14 mouse cellular contexts compared by ENCODE assay signal in the genomic region with DNA sequence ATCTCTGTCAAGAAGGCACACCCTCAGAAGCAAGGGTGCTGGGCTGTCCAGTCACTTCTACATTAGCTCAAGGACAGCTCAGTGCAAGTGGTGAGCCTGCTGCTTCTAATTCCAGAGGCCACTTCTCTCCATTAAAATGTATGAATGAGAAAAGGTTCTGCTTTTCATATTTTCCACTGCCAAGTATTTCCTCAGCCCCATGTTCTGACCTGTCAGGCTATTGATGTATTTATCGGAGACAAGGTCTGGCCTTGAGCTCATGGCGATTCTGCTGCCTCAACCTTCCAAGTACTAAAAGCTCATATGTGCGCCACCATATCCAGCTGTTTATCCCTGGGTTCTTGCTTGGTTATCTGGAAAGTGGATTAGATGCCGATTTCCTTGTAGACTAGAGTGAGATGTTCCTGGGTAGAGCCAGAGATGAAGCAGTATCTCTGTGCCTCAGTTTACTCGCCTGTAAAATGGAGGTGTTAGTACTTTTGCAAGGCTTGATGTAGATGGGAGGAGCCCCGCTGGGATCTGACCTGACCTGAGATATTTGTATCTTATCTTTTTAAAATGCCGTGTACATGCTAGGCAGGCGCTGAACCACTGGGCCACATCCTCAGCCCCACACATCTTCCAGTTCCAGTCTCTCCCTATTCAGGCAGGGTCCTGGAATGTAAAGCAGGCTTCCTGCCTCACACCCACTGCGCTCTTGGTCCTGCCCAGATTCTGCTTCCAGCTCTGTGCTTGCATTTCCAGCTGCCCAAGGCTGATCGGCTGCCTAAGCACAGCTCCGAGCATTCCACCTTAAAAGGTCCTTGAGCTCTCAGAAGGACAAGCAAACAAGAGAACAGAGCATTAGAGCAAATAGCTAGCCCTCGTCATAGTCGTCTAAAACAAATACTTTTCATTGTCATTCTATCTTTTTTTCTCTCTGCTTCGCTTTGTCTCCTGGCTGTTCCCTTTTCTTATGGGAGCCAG.
DNase-seq lines count a peak whose midpoint lies in the region; ATAC-seq and TF ChIP-seq lines count a peak whose summit lies in the region.
"Had no signal": no experiment of that assay in that cellular context is flagged by ENCODE, and none has a peak within 500 bp of the region (broad histone marks: within the 10 kb centered on the region; RNA-seq: fewer than 3 reads in every experiment).

No protein-coding gene starts in this region.

- intact Hi-C loops in heart, postnatal 25 days (cut with DNase I) = no loop called here

- no peaks in the 10 kb centered on the region for H3K9me3 ChIP-seq in heart, embryonic 10.5 days
- H3K9me3 ChIP-seq in midbrain, embryonic 14.5 days (ENCODE audit: control insufficient read depth, low read length) = no peaks in the 10 kb centered on the region
- H3K9me3 ChIP-seq in midbrain, embryonic 15.5 days = no peaks in the 10 kb centered on the region
- H3K9me3 ChIP-seq in embryonic facial prominence, embryonic 14.5 days (ENCODE audit: control insufficient read depth, low read length) = no peaks in the 10 kb centered on the region
- no peaks in the 10 kb centered on the region for H3K9me3 ChIP-seq in limb, embryonic 10.5 days (replicated peaks)
- no peaks in the 10 kb centered on the region for H3K9me3 ChIP-seq in forebrain, postnatal 0 days (ENCODE audit: low read length)

- H3K4me1 ChIP-seq in heart, embryonic 10.5 days = peaks cover 32% of the 10 kb centered on the region
- no peaks in the 10 kb centered on the region for H3K4me1 ChIP-seq in midbrain, embryonic 14.5 days (ENCODE audit: control insufficient read depth, insufficient read depth, low read length)
- H3K4me1 ChIP-seq in midbrain, embryonic 15.5 days = 0 out of 2 replicates have a peak, but pooled peaks cover 5% of the 10 kb centered on the region
- H3K4me1 ChIP-seq in embryonic facial prominence, embryonic 14.5 days (ENCODE audit: control insufficient read depth, insufficient read depth, low read length) = no peaks in the 10 kb centered on the region
- peaks cover 10% of the 10 kb centered on the region for H3K4me1 ChIP-seq in limb, embryonic 10.5 days
- H3K4me1 ChIP-seq in forebrain, postnatal 0 days (ENCODE audit: insufficient read depth) = no peaks in the 10 kb centered on the region

- no peak for DNase-seq in heart, embryonic 10.5 days (ENCODE audit: low spot score)
- DNase-seq in heart, postnatal 25 days (ENCODE audit: low spot score) = no peak
- DNase-seq in midbrain, embryonic 14.5 days = peak; percentile 23
- peak; percentile 45 for DNase-seq in embryonic facial prominence, embryonic 14.5 days (ENCODE audit: low spot score)
- peak; percentile 49 for DNase-seq in yolk sac, embryonic 10.5 days (ENCODE audit: low spot score)
- no peak for DNase-seq in limb, embryonic 10.5 days (ENCODE audit: low spot score)
- DNase-seq in forebrain, postnatal 0 days = no peak
- DNase-seq: B cell, adult 2 months; cerebellum, adult 18-20 months; gastrocnemius, postnatal 10 days; kidney, adult 8-10 months had no signal

- TF ChIP-seq CTCF in forebrain, postnatal 0 days (IDR thresholded peaks at IDR 0.05; ENCODE audit: low read depth) = no peak

- no peak for ATAC-seq in midbrain, embryonic 14.5 days (ENCODE audit: low FRiP score, low TSS enrichment)
- ATAC-seq in midbrain, embryonic 15.5 days (replicated peaks) = no peak
- ATAC-seq in embryonic facial prominence, embryonic 14.5 days (ENCODE audit: low read depth) = peak; percentile 30; the same call in 1 of the 2 replicates
- ATAC-seq in forebrain, postnatal 0 days = no peak

- H3K9ac ChIP-seq in midbrain, embryonic 14.5 days (replicated peaks; ENCODE audit: low read length) = no peak overlapping the region
- H3K9ac ChIP-seq in midbrain, embryonic 15.5 days = no peak overlapping the region
- no peak overlapping the region for H3K9ac ChIP-seq in embryonic facial prominence, embryonic 14.5 days (ENCODE audit: low read depth, low read length)
- H3K9ac ChIP-seq in forebrain, postnatal 0 days = no peak overlapping the region

- no peaks in the 10 kb centered on the region for H3K36me3 ChIP-seq in heart, embryonic 10.5 days
- H3K36me3 ChIP-seq in midbrain, embryonic 14.5 days (ENCODE audit: control insufficient read depth, insufficient read depth, low read length) = no peaks in the 10 kb centered on the region
- no peaks in the 10 kb centered on the region for H3K36me3 ChIP-seq in midbrain, embryonic 15.5 days (replicated peaks)
- no peaks in the 10 kb centered on the region for H3K36me3 ChIP-seq in embryonic facial prominence, embryonic 14.5 days (ENCODE audit: control insufficient read depth, insufficient read depth, low read length)
- no peaks in the 10 kb centered on the region for H3K36me3 ChIP-seq in limb, embryonic 10.5 days
- H3K36me3 ChIP-seq in forebrain, postnatal 0 days (ENCODE audit: insufficient read depth) = no peaks in the 10 kb centered on the region

- WGBS in heart, embryonic 10.5 days = 50% methylated on average over 14 of the region's 14 CpGs
- 59% methylated on average over 14 of the region's 14 CpGs for WGBS in midbrain, embryonic 14.5 days
- 57% methylated on average over 14 of the region's 14 CpGs for WGBS in midbrain, embryonic 15.5 days
- WGBS in embryonic facial prominence, embryonic 14.5 days = 59% methylated on average over 14 of the region's 14 CpGs
- WGBS in limb, embryonic 10.5 days = 81% methylated on average over 14 of the region's 14 CpGs
- WGBS in forebrain, postnatal 0 days = 66% methylated on average over 14 of the region's 14 CpGs

- H3K4me2 ChIP-seq in midbrain, embryonic 14.5 days (ENCODE audit: low read length) = no peak overlapping the region
- no peak overlapping the region for H3K4me2 ChIP-seq in midbrain, embryonic 15.5 days
- no peak overlapping the region for H3K4me2 ChIP-seq in embryonic facial prominence, embryonic 14.5 days (ENCODE audit: low read depth, low read length)
- no peak overlapping the region for H3K4me2 ChIP-seq in forebrain, postnatal 0 days (ENCODE audit: low read depth)

- peak overlapping the region; percentile 39 for H3K27ac ChIP-seq in heart, embryonic 10.5 days
- H3K27ac ChIP-seq in midbrain, embryonic 14.5 days (replicated peaks; ENCODE audit: low read depth, low read length) = no peak overlapping the region
- H3K27ac ChIP-seq in midbrain, embryonic 15.5 days = no peak overlapping the region
- no peak overlapping the region; the same call in 1 of the 2 replicates for H3K27ac ChIP-seq in embryonic facial prominence, embryonic 14.5 days (replicated peaks; ENCODE audit: low read depth, low read length)
- no peak overlapping the region for H3K27ac ChIP-seq in limb, embryonic 10.5 days
- no peak overlapping the region for H3K27ac ChIP-seq in forebrain, postnatal 0 days (ENCODE audit: low read depth, low read length)
- H3K27ac ChIP-seq: macrophage had no signal

- no peaks in the 10 kb centered on the region for H3K27me3 ChIP-seq in heart, embryonic 10.5 days (ENCODE audit: insufficient read depth, poor library complexity, severe bottlenecking)
- no peaks in the 10 kb centered on the region for H3K27me3 ChIP-seq in midbrain, embryonic 14.5 days (ENCODE audit: control insufficient read depth, insufficient read depth, low read length)
- H3K27me3 ChIP-seq in midbrain, embryonic 15.5 days (replicated peaks) = no peaks in the 10 kb centered on the region
- no peaks in the 10 kb centered on the region; the same call in 1 of the 2 replicates for H3K27me3 ChIP-seq in embryonic facial prominence, embryonic 14.5 days (replicated peaks; ENCODE audit: control insufficient read depth, insufficient read depth, low read length)
- H3K27me3 ChIP-seq in limb, embryonic 10.5 days (ENCODE audit: low read depth, poor library complexity, severe bottlenecking) = no peaks in the 10 kb centered on the region
- no peaks in the 10 kb centered on the region for H3K27me3 ChIP-seq in forebrain, postnatal 0 days (ENCODE audit: insufficient read depth, low read length)

- H3K4me3 ChIP-seq in heart, embryonic 10.5 days = no peak overlapping the region
- H3K4me3 ChIP-seq in midbrain, embryonic 14.5 days (replicated peaks; ENCODE audit: low read depth, low read length) = no peak overlapping the region
- H3K4me3 ChIP-seq in midbrain, embryonic 15.5 days = no peak overlapping the region
- H3K4me3 ChIP-seq in embryonic facial prominence, embryonic 14.5 days (ENCODE audit: low read depth, low read length) = no peak overlapping the region
- H3K4me3 ChIP-seq in limb, embryonic 10.5 days = no peak overlapping the region
- no peak overlapping the region for H3K4me3 ChIP-seq in forebrain, postnatal 0 days (ENCODE audit: low read depth, low read length)
- H3K4me3 ChIP-seq: erythroblast, embryonic 14.5 days had no signal

Comparison
In these comparisons a context has a peak if more than half of its experiments do, and no peak if none do; other contexts are left out.
1. DNase-seq: peak in midbrain, embryonic 14.5 days (single experiment), embryonic facial prominence, embryonic 14.5 days (single experiment) and yolk sac, embryonic 10.5 days (single experiment); none in heart, embryonic 10.5 days (single experiment), heart, postnatal 25 days (single experiment), limb, embryonic 10.5 days (single experiment) and forebrain, postnatal 0 days (single experiment).